Mouse (Mus musculus) E14TG2a.4 (cell line): ENCODE data around the gene Mrpl4.

Experiments
- CTCF ChIP-seq: conservative IDR thresholded peaks from 2 replicates; pipeline ENCODE4 v1.5.1; 2014; ENCODE audit warnings: low read length
- NANOG ChIP-seq: IDR thresholded peaks from 2 replicates; pipeline ENCODE4 v1.6.1; 2014; ENCODE audit warnings: borderline replicate concordance, low read length, mixed read lengths
- POU5F1 ChIP-seq: IDR thresholded peaks from 2 replicates; pipeline ENCODE4 v1.6.1; 2014; ENCODE audit warnings: low read length, borderline replicate concordance

DNA sequence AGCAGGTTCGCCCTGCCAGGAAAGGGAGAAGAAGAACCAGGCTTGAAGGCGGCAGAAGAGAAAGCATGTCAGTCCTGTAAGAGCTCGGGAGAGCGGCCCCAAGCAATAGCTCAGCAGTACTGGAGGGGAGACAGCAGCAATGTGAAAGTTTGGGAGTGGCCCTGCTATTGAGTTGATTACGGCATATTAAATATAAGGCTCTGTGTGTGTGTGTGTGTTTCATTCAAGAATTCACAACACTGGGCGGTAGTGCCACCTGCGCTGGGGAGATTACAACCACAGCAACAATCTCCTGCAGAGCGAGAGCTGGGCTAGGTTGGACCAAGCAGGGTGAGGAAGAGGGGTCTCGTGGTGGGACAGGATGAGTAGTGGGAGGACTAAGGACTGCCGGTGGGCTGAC is 49.0 kb downstream of the Mrpl4 start:
- TF ChIP-seq CTCF (no peak), NANOG (no peak), POU5F1 (no peak)
